Mouse (Mus musculus) cerebellum, postnatal 4 days (tissue): ENCODE results near the gene Snx9.

Experiments used
- DNase-seq, 2 experiments: peaks; one replicate each; pipeline ENCODE4 v3.0.0; 2022; ENCODE audit warnings: low spot score in 2 of 2, mixed read lengths in 1 of 2

Gene Snx9

DNA sequence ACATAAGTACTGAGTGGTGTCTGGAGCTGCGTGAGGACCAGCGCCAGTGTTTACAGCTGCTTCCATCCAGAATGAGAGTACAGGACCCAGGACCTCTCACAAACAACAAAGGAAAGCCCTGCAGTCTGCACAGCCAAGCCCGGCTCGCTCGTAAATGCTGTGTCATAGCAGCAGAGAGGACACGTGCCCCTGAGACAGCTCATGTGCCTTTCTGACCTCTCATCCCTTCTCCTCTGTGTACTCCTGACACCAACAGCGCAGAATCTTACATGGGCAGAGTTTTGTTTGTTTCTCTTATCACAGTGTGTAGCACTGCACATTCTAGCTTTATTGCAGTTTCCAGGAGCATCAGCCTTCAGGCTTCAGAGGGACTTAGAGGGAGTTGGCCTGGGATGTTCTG, 85.6 kb downstream of the Snx9 start:
- no peak for DNase-seq

DNA sequence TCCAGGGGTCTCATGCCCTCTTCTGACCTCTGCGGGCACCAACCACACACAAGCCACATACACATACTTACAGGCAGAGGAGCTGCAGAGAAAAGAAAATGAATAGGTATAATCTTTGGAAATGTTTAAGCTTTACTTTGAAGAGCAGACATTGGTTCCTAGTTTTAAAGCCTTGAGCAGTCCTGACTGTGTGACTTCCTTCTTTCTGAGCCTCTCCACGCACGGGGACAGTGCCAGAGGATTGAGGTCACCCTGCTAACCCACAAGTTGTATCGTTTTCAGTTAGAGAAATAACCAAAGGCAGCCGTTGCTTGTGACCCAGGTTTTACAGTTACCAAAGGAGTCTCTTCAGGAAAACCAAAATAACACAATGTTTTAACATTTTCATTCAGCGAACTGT, 87.9 kb downstream of the Snx9 start:
- DNase-seq, result no peak

DNA sequence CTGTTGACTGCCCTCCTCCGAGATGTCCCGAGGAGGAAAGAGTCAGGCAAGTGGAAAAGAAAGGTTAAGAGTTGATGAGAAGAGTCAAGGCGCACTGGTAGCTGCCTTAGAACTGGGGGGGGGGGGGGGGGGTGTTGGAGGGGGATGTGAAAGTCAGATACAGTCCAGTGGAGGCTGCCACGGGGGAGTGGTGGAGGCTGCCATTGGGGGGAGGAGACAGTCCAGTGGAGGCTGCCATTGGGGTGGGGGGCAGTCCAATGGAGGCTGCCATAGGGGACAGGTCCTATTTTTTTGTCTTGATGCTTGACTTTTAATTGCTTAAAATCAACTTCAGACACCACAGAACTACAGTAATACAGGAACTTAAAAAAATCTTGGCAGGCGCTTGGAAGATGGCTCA, 91.0 kb downstream of the Snx9 start:
- DNase-seq, result no peak

DNA sequence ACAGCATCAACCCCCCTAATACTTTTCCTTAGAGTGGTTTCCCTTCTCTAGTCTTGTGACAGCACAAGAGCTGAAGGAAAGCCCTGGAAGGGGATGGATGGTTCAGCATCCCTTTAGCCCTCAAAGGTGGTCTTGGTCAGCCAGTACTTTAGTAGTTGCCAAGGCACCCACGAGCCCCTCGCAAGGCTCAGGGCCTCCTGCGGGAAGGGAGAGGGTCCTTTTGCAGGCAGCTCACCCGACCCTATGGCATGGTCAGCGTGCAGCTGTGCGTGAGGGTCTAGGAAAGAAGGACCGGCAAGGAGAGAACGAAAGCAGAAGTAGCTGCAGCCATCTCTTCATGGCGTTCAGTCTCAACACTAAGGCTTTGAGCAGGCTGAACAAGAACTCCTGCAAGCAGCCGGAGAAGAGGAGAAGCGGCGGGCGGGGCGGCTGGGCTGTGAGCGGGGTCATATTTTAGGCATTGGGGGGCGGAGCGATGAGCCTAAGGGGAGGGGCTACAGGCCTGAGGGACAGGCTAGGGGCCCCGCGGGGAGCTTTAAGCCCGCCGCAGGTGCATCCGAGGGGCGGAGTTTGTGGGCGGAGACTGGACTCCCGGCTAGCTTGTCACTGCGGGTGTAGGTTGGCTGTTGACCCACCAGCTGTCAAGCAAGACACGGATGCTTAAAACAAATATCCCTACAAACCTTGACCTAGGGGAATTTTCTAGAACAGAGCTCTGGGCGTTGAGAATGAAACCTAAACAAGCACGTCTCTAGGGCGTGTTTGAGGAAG, 93.6 kb downstream of the Snx9 start:
- DNase-seq, result peak in 1 of 2 experiments; percentile 28

DNA sequence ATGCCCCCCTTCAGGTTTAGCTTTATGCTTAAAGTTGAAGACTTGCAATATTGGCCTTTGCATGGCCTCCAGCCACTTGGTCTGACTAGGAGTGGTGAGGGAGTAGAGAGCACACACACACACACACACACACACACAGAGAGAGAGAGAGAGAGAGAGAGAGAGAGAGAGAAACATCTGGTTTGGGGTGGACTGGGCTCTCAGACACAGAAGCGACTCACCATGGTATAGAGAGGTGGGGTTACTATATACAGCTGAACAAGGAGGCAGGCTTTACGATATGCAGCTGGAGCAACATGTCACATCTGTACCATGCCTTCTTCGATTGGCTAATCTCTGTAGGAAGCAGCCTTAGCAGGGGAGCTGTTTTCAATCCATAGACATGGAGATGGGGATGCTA, 94.6 kb downstream of the Snx9 start:
- no peak for DNase-seq

DNA sequence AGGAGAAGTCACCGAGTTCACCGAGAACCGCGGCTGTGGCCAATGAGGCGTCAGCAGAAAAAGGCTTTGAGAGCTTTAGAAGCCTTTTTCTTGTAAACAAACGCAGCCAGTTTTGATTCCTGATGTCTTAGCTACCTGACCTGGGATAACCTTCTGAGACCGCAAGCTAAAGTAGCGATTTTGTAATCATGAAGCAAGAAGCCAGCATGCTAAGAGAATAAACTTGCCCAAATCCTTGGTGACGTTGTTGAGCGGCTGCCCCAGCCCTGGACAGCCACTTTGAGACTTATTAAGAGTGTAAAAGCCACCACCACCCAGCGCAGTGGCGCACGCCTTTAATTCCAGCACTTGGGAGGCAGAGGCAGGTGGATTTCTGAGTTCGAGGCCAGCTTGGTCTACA, 95.1 kb downstream of the Snx9 start:
- no peak for DNase-seq

DNA sequence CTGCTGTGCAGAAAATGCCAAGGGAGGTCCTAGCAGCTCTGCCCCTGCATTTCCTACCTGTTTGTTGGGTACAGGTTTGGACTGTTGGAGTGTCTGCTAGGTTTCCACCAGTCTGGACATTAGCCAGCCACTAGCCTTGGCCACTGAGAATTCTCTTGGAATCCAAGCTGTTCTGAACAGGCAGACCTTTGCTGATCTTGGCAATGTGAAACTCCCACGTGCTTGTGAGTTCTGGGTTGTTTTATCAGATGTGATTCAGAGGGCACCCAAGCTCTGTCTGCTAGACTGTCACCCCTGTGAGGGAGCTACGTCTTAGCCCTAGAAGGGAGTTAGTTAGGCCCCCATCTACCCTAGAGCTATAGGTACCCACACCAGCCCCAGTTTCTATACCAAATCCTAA, 96.3 kb downstream of the Snx9 start:
- no peak for DNase-seq

DNA sequence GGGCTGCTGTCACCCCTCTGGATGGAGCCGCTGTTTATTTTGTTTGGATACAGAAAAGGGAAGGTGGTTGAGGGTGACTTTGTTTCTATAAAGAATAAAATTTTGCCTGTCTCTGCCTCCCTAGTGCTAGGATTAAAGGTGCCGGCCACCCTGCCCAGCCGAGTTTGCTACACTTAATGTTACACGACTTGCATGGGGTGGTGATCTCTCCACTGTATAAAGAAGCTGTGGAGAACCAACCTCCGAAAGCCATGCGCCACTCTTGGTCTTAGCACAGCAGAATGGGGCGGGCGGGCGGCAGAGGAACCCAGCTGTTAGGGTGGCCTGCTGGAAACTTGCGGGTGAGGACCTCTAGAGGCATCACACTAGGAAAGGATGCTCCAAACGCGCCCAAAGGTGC, 98.7 kb downstream of the Snx9 start:
- no peak for DNase-seq

DNA sequence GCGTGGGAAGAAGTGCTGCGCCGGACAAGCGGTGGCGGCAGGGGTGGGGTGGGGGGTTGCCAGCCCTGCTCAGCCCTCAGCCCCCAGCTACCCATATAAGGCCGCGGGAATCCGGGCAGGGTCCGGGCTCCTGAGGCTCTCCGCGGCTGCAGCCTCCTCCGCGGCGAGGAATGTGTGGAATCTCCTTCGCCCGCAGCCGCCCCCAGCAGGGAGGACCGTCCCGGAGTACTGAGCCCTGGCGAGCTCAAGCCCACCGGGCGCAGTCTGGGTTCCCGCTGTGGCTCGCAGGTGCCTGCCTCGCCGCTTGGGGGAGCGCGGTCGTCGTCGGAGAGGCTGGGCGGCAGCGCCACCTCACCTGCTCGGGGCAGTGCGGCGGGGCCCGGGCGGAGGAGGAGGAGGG, 99.7 kb downstream of the Snx9 start:
- DNase-seq, result peak; percentile 43 to 63

DNA sequence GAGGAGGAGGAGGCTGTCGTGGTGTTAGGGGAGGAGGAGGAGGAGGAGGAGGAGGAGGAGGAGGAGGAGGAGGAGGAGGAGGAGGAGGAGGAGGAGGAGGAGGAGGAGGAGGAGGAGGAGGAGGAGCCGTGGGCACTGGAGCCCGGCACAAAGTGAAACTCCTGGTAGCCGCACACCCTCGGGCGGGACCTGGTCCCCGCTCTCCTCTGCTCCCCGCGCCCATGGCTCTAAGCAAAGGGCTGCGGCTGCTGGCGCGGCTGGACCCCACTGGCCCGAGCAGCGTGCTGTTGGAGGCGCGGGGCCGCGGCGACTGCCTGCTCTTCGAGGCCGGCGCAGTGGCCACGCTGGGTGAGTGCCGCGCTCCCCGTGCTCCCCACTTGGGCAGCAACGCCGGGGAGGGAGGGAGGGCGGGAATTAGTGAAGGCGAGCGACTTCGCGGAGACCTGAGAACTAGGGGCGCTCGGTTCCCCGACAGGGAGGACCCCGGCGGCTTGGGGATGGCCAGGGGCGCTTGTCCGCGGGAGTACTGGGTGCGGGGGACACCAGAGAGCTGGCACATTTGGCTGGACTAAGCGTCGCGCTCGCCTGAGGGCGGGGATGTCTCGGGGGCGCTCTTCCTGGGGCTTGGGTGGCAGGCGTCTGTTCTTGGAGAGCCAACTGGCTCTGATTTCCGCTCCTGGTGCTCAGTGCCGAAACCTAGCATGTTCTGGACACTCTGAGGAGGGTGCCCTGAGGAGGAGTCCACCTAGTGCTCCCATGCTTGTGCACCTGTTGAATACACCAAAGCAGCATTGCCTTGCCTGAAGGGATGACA, 100.3 kb downstream of the Snx9 start, which contains the start of gene Synj2:
Gene Synj2, plus strand, starts transcription at position 51 of the 814 bp plus-strand sequence.
- DNase-seq, result peak in 1 of 2 experiments; percentile 39

DNA sequence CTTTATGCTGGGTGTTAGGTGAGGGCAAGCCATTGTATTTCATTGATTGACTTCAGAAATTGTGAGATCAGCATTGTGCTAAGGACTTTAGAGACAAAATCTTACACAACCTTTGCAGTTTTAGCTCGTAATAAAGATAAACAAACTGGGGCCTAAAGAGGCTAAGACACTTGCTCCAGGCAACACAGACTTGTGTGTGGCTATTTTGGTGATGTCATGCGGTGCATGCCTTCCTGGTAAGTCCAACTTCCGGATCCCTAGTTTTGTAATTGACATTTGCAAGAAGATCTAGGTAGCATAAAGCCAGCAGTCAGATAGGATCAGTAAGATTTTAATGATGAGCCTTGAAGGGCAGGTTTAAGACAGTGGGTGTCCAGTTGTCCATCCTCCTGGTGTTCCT, 101.0 kb downstream of the Snx9 start:
- DNase-seq, result no peak

DNA sequence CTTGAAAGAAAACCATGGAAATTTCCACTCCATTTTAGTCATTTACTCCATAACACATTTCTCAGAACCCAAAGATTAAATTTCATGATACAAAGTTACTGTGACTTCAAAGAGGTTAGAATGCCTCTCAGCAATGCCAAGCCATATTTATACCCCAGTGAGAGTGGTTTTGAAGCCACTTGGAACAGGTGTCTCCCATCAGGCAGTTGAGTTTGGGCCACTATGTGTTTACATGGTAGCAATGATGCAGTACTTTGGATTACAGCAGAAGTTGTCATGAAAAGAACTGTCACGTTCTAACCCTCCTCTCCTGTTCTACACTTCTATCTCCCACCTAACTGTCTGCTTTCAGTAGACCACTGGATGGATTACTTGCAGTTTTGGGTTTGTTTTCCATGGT, 101.9 kb downstream of the Snx9 start:
- no peak for DNase-seq

DNA sequence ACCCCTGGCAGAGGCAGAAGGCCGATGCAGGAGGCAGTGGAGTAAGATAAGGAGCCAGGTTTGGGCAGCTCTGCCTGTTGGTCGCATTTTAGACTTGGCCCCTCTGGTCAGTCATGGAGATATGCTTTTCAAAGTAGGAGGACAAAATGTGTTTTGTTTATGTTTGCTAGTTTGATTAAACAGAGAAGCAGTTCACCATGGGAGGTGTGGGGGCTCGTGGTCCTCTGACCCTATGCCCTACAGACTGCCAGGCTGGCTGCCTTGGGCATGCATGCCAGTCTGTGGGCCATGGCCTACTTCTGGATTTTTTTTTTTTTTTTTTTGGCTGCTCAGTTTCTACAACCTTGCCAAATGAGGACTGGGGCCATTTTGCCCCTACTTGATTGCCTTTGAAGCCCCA, 105.9 kb downstream of the Snx9 start:
- no peak for DNase-seq

DNA sequence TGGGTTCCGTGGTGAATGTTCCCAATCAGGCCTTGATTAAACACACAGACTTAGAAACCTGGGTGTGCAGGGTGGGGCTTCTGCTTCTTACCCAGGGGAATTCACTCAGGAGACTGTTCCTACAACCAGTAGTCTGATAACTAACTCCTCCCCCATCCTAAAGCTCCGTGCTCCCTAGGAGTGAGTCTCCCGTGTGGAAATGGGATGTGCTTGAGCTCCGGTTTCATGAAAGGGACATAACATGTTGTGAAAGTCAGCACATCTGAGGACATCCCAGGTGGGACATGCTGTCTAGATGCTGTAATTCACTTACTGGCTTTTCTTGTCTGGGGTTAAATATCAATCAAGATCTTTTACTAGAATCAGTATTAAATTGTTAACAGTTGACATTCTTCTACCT, 111.3 kb downstream of the Snx9 start:
- no peak for DNase-seq

DNA sequence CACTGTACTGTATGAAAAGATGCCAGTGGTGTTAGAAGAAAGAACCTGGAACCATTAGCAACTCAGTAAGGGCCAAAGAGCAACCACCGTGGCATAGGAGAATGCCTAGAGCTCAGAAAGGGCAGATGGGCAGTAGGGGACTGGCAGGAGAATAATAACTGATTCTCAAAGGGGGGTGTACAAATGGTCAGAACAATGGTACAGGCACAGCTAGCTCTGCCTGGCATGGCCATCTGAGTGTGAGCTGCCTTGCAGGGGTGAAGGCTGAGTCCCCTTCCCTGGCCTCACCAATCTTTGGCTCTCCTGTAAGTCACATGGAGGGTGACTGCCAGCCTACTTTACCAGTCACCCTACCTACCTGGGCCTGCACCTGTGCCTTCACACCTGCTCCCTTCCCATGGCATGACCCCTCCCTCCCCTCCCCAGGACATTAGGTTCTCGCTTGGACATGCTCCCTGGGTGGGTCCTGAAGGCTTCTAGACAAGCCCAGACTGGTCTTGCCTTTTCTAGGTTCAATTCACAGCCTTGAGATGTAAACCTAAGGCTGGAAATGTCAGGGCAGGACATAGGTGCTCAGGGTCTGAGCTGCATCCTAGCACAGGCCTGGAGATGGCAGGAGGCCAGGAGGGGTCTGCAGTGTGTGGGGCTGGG, 115.3 kb downstream of the Snx9 start:
- DNase-seq, result no peak

DNA sequence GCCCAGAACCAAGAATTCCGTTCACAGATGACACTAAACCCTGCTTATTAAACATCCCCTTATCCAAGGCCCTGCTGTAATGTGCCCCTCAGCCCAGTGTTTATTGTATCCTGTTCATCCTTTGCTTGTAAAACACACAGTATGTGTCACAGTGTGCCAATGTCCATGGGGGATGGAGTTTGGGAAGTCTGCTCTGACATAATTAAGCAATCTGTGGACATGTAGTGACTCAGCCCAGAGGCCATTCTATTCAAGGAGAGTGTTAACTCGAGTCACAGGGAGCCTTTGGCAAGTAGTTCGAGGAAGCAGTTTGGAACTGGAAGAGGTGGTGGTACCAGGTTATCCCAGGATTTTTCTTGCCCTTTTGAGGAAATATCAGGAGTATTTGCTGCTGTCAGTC, 116.0 kb downstream of the Snx9 start:
- DNase-seq, result no peak

DNA sequence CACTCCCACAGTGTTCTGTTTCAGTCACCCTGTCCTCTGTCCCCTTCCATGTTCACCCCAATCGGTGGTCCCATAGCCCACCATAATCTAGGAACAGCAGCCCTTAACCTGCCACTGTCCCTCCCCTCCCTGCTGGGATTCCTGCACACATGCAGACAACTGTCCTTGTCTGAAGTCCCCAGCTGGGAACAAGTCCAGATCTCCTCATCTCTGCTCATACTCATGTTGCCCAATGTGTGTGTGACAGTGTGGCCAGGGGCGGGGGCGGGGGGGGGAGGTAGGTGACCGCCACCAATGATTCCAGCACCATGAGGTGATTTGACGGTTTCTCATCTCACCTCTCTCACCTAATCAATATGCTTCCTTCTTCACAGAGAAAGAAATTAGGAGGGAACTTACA, 117.1 kb downstream of the Snx9 start:
- DNase-seq, result no peak

DNA sequence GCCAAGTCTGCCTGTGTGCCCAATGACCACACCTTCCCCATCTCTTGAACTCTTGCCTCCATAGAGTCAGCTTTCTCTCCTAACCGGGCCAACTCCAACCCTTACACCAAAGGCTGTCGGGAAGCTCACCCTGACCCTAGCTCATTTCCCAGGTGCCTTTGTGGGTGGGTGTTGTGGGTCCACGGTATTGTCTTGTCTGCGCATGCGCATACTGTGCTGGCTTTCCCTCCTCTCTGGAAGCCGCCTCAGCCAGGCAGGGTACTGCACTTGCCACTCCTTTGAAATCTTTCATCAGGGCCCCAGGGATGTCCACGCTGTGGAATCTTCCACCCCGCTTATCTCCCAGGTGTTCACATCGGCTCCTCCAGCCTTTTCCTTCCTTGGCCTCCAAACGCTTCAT, 117.5 kb downstream of the Snx9 start:
- DNase-seq, result no peak

DNA sequence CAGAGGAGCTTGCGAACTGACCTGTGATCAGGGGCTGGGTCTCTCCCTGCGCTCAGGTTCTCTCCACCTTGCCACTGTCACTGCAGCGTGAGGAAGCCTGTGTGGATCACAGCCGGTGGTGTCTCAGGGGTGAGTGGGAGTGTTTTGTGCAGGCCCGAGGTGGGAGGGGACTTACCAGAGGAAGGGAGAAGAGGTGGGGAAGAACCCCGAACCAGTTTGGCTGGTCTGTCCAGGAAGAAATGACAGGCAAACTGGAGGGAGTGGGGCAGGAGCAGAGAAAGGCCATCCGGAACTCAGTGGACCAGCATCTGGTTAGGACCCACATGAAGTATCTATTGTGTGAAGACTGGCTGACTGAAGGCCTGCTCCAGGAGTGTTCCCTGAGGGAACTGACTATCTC, 118.0 kb downstream of the Snx9 start:
- DNase-seq, result no peak

DNA sequence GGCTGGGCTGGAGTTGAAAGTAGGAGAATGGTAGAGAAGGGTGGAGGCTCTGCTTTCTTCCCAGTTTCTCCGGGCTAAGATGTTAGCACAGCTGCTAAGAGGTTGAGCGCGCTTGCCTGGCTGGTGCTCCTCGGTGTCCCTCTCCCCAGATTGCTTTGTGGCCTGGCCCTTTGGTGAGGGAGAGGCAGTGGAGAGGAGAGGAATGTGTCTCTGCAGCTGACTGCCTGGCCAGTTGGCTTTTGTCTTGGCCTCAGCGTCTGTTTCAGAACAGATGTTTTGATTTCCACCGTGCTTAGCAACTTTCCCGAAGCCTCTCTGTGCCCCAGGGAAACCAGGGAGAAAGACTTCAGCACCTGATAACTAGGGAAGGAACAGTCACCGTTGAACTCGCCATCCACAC, 118.7 kb downstream of the Snx9 start:
- DNase-seq, result no peak

DNA sequence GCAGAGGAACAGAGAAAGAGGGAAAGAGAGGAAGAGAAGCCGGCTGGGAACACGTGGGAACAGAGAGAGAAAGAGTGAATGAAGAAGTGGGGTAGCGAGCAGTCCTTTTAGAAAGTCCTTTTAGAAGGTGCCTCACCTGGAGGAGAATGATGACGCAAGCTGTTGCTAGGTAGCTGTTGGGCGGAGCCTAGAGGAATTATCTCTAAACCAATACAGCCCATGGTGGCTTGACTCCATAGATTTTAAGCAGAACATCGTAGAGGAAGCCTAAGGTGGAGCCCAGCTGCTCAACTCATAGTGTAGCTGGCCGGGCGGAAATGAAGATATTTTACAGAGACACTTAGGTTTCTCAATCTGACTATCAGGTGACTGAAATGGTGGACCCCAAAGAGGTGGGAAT, 122.6 kb downstream of the Snx9 start:
- DNase-seq, result no peak

DNA sequence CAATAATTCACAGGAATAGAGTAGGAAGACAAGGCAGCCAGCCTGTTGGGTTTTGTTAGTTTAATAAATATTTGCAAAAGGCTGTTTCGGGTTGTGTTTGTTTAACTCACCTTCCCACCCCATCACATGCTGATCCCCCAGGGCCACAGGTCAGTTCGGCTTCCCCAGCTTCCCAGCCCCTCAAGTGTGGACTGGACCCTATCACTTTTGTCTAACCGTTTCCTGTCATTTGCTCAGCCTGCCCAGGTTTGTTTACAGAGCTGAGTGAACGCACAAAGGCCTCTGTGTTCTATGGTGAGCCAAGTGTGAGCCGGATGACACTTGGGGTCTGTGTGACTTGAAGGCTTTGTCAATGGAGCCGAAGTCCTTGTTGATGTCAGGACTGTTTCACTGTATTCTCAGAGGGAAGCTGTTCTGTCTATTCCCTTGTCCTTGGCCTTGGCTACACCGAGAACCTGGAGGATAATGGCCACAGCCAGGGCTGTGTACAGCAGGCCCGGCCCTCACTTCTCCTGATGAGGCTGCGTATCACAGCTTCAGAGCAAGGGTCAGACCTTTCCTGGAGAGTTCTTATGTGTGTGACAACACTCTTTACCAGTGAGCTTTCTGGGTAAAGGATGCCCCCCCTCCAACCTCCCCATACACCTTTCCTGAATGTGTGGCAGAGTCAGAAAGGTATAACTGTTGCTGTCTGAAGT, 124.1 kb downstream of the Snx9 start:
- no peak for DNase-seq
